Mouse (Mus musculus) gastrocnemius, postnatal 25 days (tissue): ENCODE data around the gene Slc22a6. TPM values are rescaled to one million over a fixed set of nuclear protein-coding genes. Genes with fewer than 3 reads are reported as not detected.

Source experiments
- DNase-seq: peaks from one replicate; pipeline ENCODE4 v3.0.0; 2022
- total RNA-seq, 2 experiments: library from RNA; stranded (reverse); gene quantifications; 1 replicate in 1 of 2; 2 replicates in 1 of 2; pipeline ENCODE4 v1.2.3; 2021

Gene Slc22a6
- total RNA-seq, 2 experiments from 2014 or later: not detected

- DNase-seq: no peak
Measured at GRCm38 (mm10) chr19:8611358-8612123, 6.3 kb upstream of the Slc22a6 start.

- no peak for DNase-seq
Measured at GRCm38 (mm10) chr19:8613111-8613510, 4.7 kb upstream of the Slc22a6 start.

GRCm38 (mm10) chr19:8614343-8614742 is 3.5 kb upstream of the Slc22a6 start:
- DNase-seq: no peak

- no peak for DNase-seq
Measured at GRCm38 (mm10) chr19:8616314-8616713, 1.5 kb upstream of the Slc22a6 start.

- DNase-seq: no peak
Measured at GRCm38 (mm10) chr19:8621098-8621497, 3.3 kb downstream of the Slc22a6 start.

GRCm38 (mm10) chr19:8630249-8630648 is 12.4 kb downstream of the Slc22a6 start:
- no peak for DNase-seq

- DNase-seq: no peak
Measured at GRCm38 (mm10) chr19:8630826-8631225, 13.0 kb downstream of the Slc22a6 start.

GRCm38 (mm10) chr19:8632029-8632428 is 14.2 kb downstream of the Slc22a6 start:
- no peak for DNase-seq

- no peak for DNase-seq
Measured at GRCm38 (mm10) chr19:8642086-8642485, 24.2 kb downstream of the Slc22a6 start.

- DNase-seq: no peak
Measured at GRCm38 (mm10) chr19:8646393-8646792, 28.6 kb downstream of the Slc22a6 start.

GRCm38 (mm10) chr19:8655833-8656232 is 38.0 kb downstream of the Slc22a6 start:
- DNase-seq: no peak

GRCm38 (mm10) chr19:8656341-8656740 is 38.5 kb downstream of the Slc22a6 start:
- DNase-seq: no peak

- no peak for DNase-seq
Measured at GRCm38 (mm10) chr19:8661821-8662307, 44.0 kb downstream of the Slc22a6 start.

- no peak for DNase-seq
Measured at GRCm38 (mm10) chr19:8662337-8662736, 44.5 kb downstream of the Slc22a6 start.

- DNase-seq: no peak
Measured at GRCm38 (mm10) chr19:8663360-8663839, 45.6 kb downstream of the Slc22a6 start, which contains the start of gene Chrm1. TSS of gene Chrm1 (plus strand) at chr19:8663789.

- no peak for DNase-seq
Measured at GRCm38 (mm10) chr19:8663911-8664421, 46.1 kb downstream of the Slc22a6 start.

- no peak for DNase-seq
Measured at GRCm38 (mm10) chr19:8664859-8665258, 47.0 kb downstream of the Slc22a6 start.

GRCm38 (mm10) chr19:8665746-8666145 is 47.9 kb downstream of the Slc22a6 start:
- no peak for DNase-seq

GRCm38 (mm10) chr19:8672859-8673258 is 55.0 kb downstream of the Slc22a6 start:
- no peak for DNase-seq

GRCm38 (mm10) chr19:8673336-8674063 is 55.7 kb downstream of the Slc22a6 start:
- DNase-seq: no peak
